Mouse (Mus musculus) MEL (cell line): ENCODE measurements around the gene Gata2. TPM values are rescaled to one million over a fixed set of nuclear protein-coding genes. Genes with fewer than 3 reads are reported as not detected.

Experiments used
- DNase-seq: peaks from one replicate; pipeline ENCODE4 v3.0.0; 2011; ENCODE audit warnings: low read depth, low spot score
- H3K27ac ChIP-seq: 2 replicates; pipeline ENCODE4 v1.5.1; 2012; ENCODE audit warnings: low read depth, mild to moderate bottlenecking, control low read depth, low read length, moderate library complexity; ENCODE audit not compliant: control insufficient read depth
- H3K27me3 ChIP-seq, 2 experiments: fragments of 150-350 bp in 1 of 2; sonication (generic) in 1 of 2; 2 replicates each; pipeline ENCODE4 v1.6.1; 2012; ENCODE audit warnings: low read length in 2 of 2, mild to moderate bottlenecking in 2 of 2, improper control_type of control experiment in 1 of 2, moderate library complexity in 1 of 2; ENCODE audit not compliant: insufficient read depth in 2 of 2, control insufficient read depth in 1 of 2
- H3K36me3 ChIP-seq, 2 experiments: 2 replicates each; pipeline ENCODE4 v1.6.1; 2012 to 2014; ENCODE audit warnings: low read length in 2 of 2, improper control_type of control experiment in 1 of 2, inconsistent platforms in 1 of 2, mild to moderate bottlenecking in 1 of 2; ENCODE audit not compliant: insufficient read depth in 2 of 2, control insufficient read depth in 1 of 2
- H3K4me1 ChIP-seq, 2 experiments: fragments of 150-350 bp in 1 of 2; sonication (generic) in 1 of 2; 2 replicates each; pipeline ENCODE4 v1.6.1; 2012; ENCODE audit warnings: low read length in 2 of 2, improper control_type of control experiment in 1 of 2, mild to moderate bottlenecking in 1 of 2; ENCODE audit not compliant: insufficient read depth in 2 of 2, control insufficient read depth in 1 of 2
- H3K4me3 ChIP-seq, 2 experiments: fragments of 150-350 bp in 1 of 2; sonication (generic) in 1 of 2; 2 replicates each; pipeline ENCODE4 v1.5.1; 2012; ENCODE audit warnings: low read depth in 2 of 2, low read length in 2 of 2, mild to moderate bottlenecking in 2 of 2, moderate library complexity in 2 of 2, control low read depth in 1 of 2, improper control_type of control experiment in 1 of 2; ENCODE audit not compliant: control insufficient read depth in 1 of 2, insufficient read depth in 1 of 2
- H3K79me2 ChIP-seq: 2 replicates; pipeline ENCODE4 v1.6.1; 2012; ENCODE audit warnings: mild to moderate bottlenecking, low read length, moderate library complexity; ENCODE audit not compliant: control insufficient read depth, poor library complexity, insufficient read depth
- H3K9ac ChIP-seq: 2 replicates; pipeline ENCODE4 v1.6.1; 2012; ENCODE audit warnings: low read depth, mild to moderate bottlenecking, control low read depth, low read length, moderate library complexity; ENCODE audit not compliant: control insufficient read depth, poor library complexity, severe bottlenecking
- H3K9me3 ChIP-seq: fragments of 150-350 bp; sonication (generic); replicated peaks from 2 replicates; pipeline ENCODE4 v1.6.1; 2012; ENCODE audit warnings: mild to moderate bottlenecking, low read length, improper control_type of control experiment, moderate library complexity; ENCODE audit not compliant: insufficient read depth
- CHD1 ChIP-seq: IDR thresholded peaks from 2 replicates; pipeline ENCODE4 v1.6.1; 2012; ENCODE audit warnings: low read depth, mild to moderate bottlenecking, inconsistent platforms, low read length, improper control_type of control experiment
- CHD2 ChIP-seq: IDR thresholded peaks from 2 replicates; pipeline ENCODE4 v1.6.1; 2011; ENCODE audit warnings: low read length, improper control_type of control experiment
- E2F4 ChIP-seq: IDR thresholded peaks from 2 replicates; pipeline ENCODE4 v1.6.1; 2011; ENCODE audit warnings: low read depth, low read length, improper control_type of control experiment, borderline replicate concordance
- EP300 ChIP-seq, 2 experiments: IDR thresholded peaks; 2 replicates each; pipeline ENCODE4 v1.6.1; 2011; ENCODE audit warnings: improper control_type of control experiment in 2 of 2, low read length in 2 of 2, low read depth in 1 of 2, mild to moderate bottlenecking in 1 of 2
- GABPA ChIP-seq: IDR thresholded peaks from 2 replicates; pipeline ENCODE4 v1.6.1; 2012; ENCODE audit warnings: low read depth, mild to moderate bottlenecking, inconsistent platforms, low read length, improper control_type of control experiment, moderate library complexity
- GATA1 ChIP-seq: IDR thresholded peaks from 2 replicates; pipeline ENCODE4 v1.6.1; 2011; ENCODE audit warnings: low read depth, low read length, improper control_type of control experiment
- KAT2A ChIP-seq: conservative IDR thresholded peaks from 2 replicates; pipeline ENCODE4 v1.6.1; 2012; ENCODE audit warnings: low read depth, low read length, improper control_type of control experiment, inconsistent platforms
- MAFK ChIP-seq: IDR thresholded peaks from 2 replicates; pipeline ENCODE4 v1.6.1; 2011; ENCODE audit warnings: low read depth, mild to moderate bottlenecking, low read length, improper control_type of control experiment, borderline replicate concordance
- MAX ChIP-seq: IDR thresholded peaks from 2 replicates; pipeline ENCODE4 v1.6.1; 2011; ENCODE audit warnings: low read length, improper control_type of control experiment
- MXI1 ChIP-seq: IDR thresholded peaks from 2 replicates; pipeline ENCODE4 v1.6.1; 2011; ENCODE audit warnings: mild to moderate bottlenecking, low read depth, low read length, improper control_type of control experiment
- MYB ChIP-seq: IDR thresholded peaks from 2 replicates; pipeline ENCODE4 v1.6.1; 2011; ENCODE audit warnings: mild to moderate bottlenecking, low read depth, low read length, improper control_type of control experiment
- MYC ChIP-seq: IDR thresholded peaks from 2 replicates; pipeline ENCODE4 v1.6.1; 2011; ENCODE audit warnings: low read depth, mild to moderate bottlenecking, low read length, improper control_type of control experiment, moderate library complexity
- NELFE ChIP-seq: IDR thresholded peaks from 2 replicates; pipeline ENCODE4 v1.6.1; 2011; ENCODE audit warnings: low read depth, low read length, improper control_type of control experiment
- POLR2A ChIP-seq, 2 experiments: IDR thresholded peaks; 2 replicates each; pipeline ENCODE4 v1.6.1; 2011 to 2012; ENCODE audit warnings: low read length in 2 of 2, mild to moderate bottlenecking in 2 of 2, control low read depth in 1 of 2, improper control_type of control experiment in 1 of 2, low read depth in 1 of 2, moderate library complexity in 1 of 2; ENCODE audit not compliant: control insufficient read depth in 1 of 2, insufficient read depth in 1 of 2, poor library complexity in 1 of 2
- POLR2AphosphoS5 ChIP-seq: IDR thresholded peaks from 2 replicates; pipeline ENCODE4 v1.6.1; 2012; ENCODE audit warnings: low read depth, borderline replicate concordance, mild to moderate bottlenecking, inconsistent platforms, low read length, moderate library complexity, mixed read lengths
- RAD21 ChIP-seq: IDR thresholded peaks from 2 replicates; pipeline ENCODE4 v1.6.1; 2011; ENCODE audit warnings: mild to moderate bottlenecking, low read depth, low read length, improper control_type of control experiment
- SMC3 ChIP-seq: IDR thresholded peaks from 2 replicates; pipeline ENCODE4 v1.6.1; 2011; ENCODE audit warnings: low read depth, low read length, improper control_type of control experiment
- TAL1 ChIP-seq: IDR thresholded peaks from 2 replicates; pipeline ENCODE4 v1.6.1; 2012; ENCODE audit warnings: mild to moderate bottlenecking, inconsistent platforms, low read length, moderate library complexity, mixed read lengths
- TCF12 ChIP-seq: IDR thresholded peaks from 2 replicates; pipeline ENCODE4 v1.6.1; 2014; ENCODE audit warnings: low read depth, mild to moderate bottlenecking, inconsistent platforms, low read length, improper control_type of control experiment, moderate library complexity
- UBTF ChIP-seq: IDR thresholded peaks from 2 replicates; pipeline ENCODE4 v1.6.1; 2012; ENCODE audit warnings: low read depth, mild to moderate bottlenecking, inconsistent platforms, low read length, improper control_type of control experiment, moderate library complexity, borderline replicate concordance; ENCODE audit not compliant: insufficient read depth
- USF1 ChIP-seq: IDR thresholded peaks from 2 replicates; pipeline ENCODE4 v1.6.1; 2014; ENCODE audit warnings: low read depth, mild to moderate bottlenecking, inconsistent platforms, low read length, improper control_type of control experiment, moderate library complexity
- ZC3H11A ChIP-seq: IDR thresholded peaks from 2 replicates; pipeline ENCODE4 v1.6.1; 2012; ENCODE audit warnings: low read depth, mild to moderate bottlenecking, inconsistent platforms, low read length, improper control_type of control experiment
- ZNF384 ChIP-seq: IDR thresholded peaks from 2 replicates; pipeline ENCODE4 v1.6.1; 2012; ENCODE audit warnings: low read depth, mild to moderate bottlenecking, inconsistent platforms, low read length, improper control_type of control experiment
- polyA plus RNA-seq, 2 experiments: library from polyadenylated mRNA; stranded (reverse) in 1 of 2; unstranded in 1 of 2; fragments of >175 nt in 1 of 2; fragments of >200 nt in 1 of 2; gene quantifications; 2 replicates each; pipeline versions ENCODE4 v1.2.1 to v1.2.4; 2012; ENCODE audit warnings: low replicate concordance in 2 of 2, low read depth in 1 of 2; ENCODE audit not compliant: insufficient read length in 2 of 2, insufficient read depth in 1 of 2, missing spikeins in 1 of 2
- total RNA-seq: library from RNA; depleted of rRNA; stranded (reverse); fragments of 300-350 nt; gene quantifications from 2 replicates; pipeline ENCODE4 v1.2.3, GENCODE M21; 2012

Gene Gata2
- total and polyA plus RNA-seq, 3 experiments: 7.7 to 12.4 TPM; not detected in 1

DNA sequence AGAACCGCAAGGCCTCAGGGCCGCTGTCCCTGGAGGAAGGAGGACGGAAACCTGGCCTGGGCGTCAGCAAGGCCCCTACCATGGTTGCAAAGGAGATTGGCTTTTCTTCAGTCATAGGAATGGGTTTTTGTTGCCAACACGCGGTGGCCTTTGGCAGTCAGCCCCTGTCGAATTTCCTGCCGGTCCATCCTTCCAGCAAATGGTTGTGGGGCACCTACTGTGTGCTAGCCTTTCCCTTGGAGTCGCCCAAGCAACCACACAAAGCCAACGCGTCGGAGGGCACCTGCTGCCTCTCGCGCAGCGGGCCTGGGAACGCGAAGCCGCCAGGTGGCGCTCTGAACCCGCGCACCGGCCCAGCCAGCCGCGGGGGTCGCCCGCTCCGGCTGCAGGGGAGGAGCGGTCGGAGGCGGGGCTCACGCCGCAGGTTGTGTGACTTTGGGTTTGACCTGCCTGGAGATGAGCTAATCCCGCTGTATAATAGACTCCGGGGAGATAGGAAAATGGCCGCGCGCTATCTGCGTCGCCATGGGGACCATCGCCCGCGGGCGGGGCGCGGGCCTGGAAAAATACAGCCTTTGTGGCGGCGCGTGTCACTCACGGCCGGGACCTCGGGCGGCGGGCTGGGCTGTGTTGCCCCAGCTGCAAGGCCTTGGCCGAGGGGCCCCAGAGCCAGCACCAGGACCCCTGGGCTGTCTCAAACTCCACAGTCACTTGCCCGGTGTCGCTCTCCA lies 4.2 kb upstream of the Gata2 start (continued):
- TF ChIP-seq E2F4 (no peak; the same call in 1 of the 2 replicates), TAL1 (no peak), POLR2AphosphoS5 (no peak), POLR2A (IDR thresholded peaks at IDR 0.05; ENCODE audit: control insufficient read depth in 1 of 2, insufficient read depth in 1 of 2, low read depth in 1 of 2, low read length in 2 of 2, poor library complexity in 1 of 2) (peak in 1 of 2 experiments; percentile 70; a peak in 2 of 4 replicates), GABPA (no peak), CHD2 (no peak), GATA1 (peak; percentile 83), MYC (no peak), MAFK (no peak), EP300 (IDR thresholded peaks at IDR 0.05; ENCODE audit: low read depth in 1 of 2, low read length in 2 of 2) (peak in 1 of 2 experiments; percentile 49; a peak in 1 of 4 replicates), UBTF (no peak), MXI1 (peak; percentile 84), TCF12 (no peak), CHD1 (no peak), RAD21 (peak; percentile 98), KAT2A (no peak), NELFE (peak; percentile 74), USF1 (0 out of 2 replicates have a peak, but pooled peaks have one; percentile 45)

DNA sequence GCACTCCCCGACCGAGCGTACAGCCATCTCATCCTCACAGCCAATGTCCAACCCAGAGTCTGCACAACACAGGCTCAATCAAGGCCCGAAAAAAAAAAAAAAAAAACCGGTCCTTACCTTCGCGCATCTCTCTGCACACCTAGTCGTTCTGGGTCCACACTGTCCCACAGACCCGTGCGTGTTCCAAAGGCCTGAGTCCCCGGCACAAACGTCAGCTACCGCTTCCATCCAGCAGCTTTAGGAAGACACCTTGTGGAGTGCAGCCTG lies 3.7 kb upstream of the Gata2 start:
- H3K9ac ChIP-seq: peak overlapping the region; percentile 76
- H3K27me3 ChIP-seq: no peaks in the 10 kb centered on the region
- no peaks in the 10 kb centered on the region for H3K9me3 ChIP-seq
- H3K79me2 ChIP-seq: peaks cover 24% of the 10 kb centered on the region
- DNase-seq: no peak
- H3K27ac ChIP-seq: peak overlapping the region; percentile 90
- no peak for TF ChIP-seq TCF12
- no peak for TF ChIP-seq RAD21
- TF ChIP-seq MAX: no peak
- TF ChIP-seq ZC3H11A: no peak
- TF ChIP-seq GATA1: no peak
- TF ChIP-seq POLR2A (IDR thresholded peaks at IDR 0.05; ENCODE audit: control insufficient read depth in 1 of 2, insufficient read depth in 1 of 2, low read depth in 1 of 2, low read length in 2 of 2, poor library complexity in 1 of 2): peak in 1 of 2 experiments; percentile 39; a peak in 1 of 4 replicates
- TF ChIP-seq USF1: no peak
- no peak for TF ChIP-seq CHD1
- TF ChIP-seq SMC3: no peak
- peak; percentile 79 for TF ChIP-seq ZNF384
- no peak for TF ChIP-seq KAT2A
- TF ChIP-seq MAFK: no peak
- TF ChIP-seq MYB: no peak
- peaks cover 0 to 21% of the 10 kb centered on the region in 2 experiments; a peak in 2 of 4 replicates for H3K36me3 ChIP-seq
- peaks cover 8 to 43% of the 10 kb centered on the region in 2 experiments for H3K4me1 ChIP-seq
- H3K4me3 ChIP-seq: peak overlapping the region; percentile 25 to 56
